Mouse (Mus musculus) spleen, adult 2 months (tissue): ENCODE measurements around the gene Thada. TPM values are rescaled to one million over a fixed set of nuclear protein-coding genes. Genes with fewer than 3 reads are reported as not detected.

Experiments
- DNase-seq, 2 experiments: peaks; one replicate each; pipeline versions ENCODE4 v3.0.0 to v3.0.0-alpha.2; 2012 to 2021; ENCODE audit warnings: low spot score in 2 of 2, low read depth in 1 of 2
- H3K27ac ChIP-seq: fragments of 200-500 bp; 2 replicates; pipeline ENCODE4 v1.5.1; 2012; ENCODE audit warnings: low read length, inconsistent platforms; ENCODE audit not compliant: insufficient read depth
- H3K27me3 ChIP-seq: fragments of 200-500 bp; 2 replicates; pipeline ENCODE4 v1.6.1; 2012; ENCODE audit warnings: mild to moderate bottlenecking, moderate library complexity, low read length, inconsistent platforms; ENCODE audit not compliant: control insufficient read depth, insufficient read depth
- H3K36me3 ChIP-seq: fragments of 200-500 bp; 2 replicates; pipeline ENCODE4 v1.6.1; 2012; ENCODE audit warnings: mild to moderate bottlenecking, low read length, inconsistent platforms; ENCODE audit not compliant: control insufficient read depth, insufficient read depth
- H3K4me1 ChIP-seq: fragments of 200-500 bp; 2 replicates; pipeline ENCODE4 v1.6.1; 2011; ENCODE audit warnings: inconsistent platforms; ENCODE audit not compliant: control insufficient read depth, insufficient read depth, insufficient read length
- H3K4me3 ChIP-seq: fragments of 200-500 bp; 2 replicates; pipeline ENCODE4 v1.5.1; 2011; ENCODE audit warnings: mild to moderate bottlenecking, inconsistent platforms; ENCODE audit not compliant: insufficient read depth, insufficient read length; ENCODE audit errors: extremely low read depth
- CTCF ChIP-seq: fragments of 200-500 bp; IDR thresholded peaks from 2 replicates; pipeline ENCODE4 v1.5.1; 2011; ENCODE audit warnings: mild to moderate bottlenecking, inconsistent platforms; ENCODE audit not compliant: insufficient read depth, insufficient read length, insufficient replicate concordance; ENCODE audit errors: extremely low read depth
- POLR2A ChIP-seq: fragments of 200-500 bp; IDR thresholded peaks from 2 replicates; pipeline ENCODE4 v1.6.1; 2011; ENCODE audit warnings: low read depth, low read length, inconsistent platforms
- WGBS: fragments of 180-500 bp; shearing (Covaris S2); methylation state at CpG from one replicate; pipeline ENCODE4 v1.1.7; 2018; 5-methylcytosine and 5-hydroxymethylcytosine counted together
- polyA plus RNA-seq: library from polyadenylated mRNA; depleted of rRNA; stranded (reverse); fragments of >200 nt; gene quantifications from 2 replicates; pipeline ENCODE4 v1.2.3, GENCODE M21; 2012

Thada gene
- polyA plus RNA-seq, 1 experiment: 17.2 TPM

DNA sequence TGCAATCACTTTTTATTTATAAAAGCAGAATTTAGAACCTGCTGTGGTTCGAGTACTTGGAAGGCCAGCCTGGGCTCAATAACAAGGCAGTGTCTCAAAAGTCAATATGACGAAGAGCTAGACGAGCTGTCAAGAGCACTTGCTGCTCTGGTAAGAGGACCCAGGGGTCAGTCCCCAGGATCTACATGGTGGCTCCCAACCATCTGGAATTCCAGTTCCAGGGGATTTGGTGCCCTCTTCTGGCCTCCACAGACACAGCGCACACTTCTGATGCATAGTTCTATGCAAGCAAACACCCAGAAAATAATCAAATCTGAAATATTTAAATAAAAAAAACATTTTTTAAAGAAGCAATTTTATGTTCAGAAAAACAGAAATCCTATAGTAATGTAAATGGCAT is 45.0 kb downstream of the Thada start:
- DNase-seq: no peak
- no peak overlapping the region for H3K4me3 ChIP-seq
- 97% methylated on average over 4 of the region's 4 CpGs for WGBS
- H3K36me3 ChIP-seq: peaks cover 6% of the 10 kb centered on the region
- no peaks in the 10 kb centered on the region for H3K27me3 ChIP-seq
- TF ChIP-seq CTCF: no peak
- TF ChIP-seq POLR2A: no peak
- peaks cover 8% of the 10 kb centered on the region; the same call in 1 of the 2 replicates for H3K4me1 ChIP-seq
- H3K27ac ChIP-seq: no peak overlapping the region

DNA sequence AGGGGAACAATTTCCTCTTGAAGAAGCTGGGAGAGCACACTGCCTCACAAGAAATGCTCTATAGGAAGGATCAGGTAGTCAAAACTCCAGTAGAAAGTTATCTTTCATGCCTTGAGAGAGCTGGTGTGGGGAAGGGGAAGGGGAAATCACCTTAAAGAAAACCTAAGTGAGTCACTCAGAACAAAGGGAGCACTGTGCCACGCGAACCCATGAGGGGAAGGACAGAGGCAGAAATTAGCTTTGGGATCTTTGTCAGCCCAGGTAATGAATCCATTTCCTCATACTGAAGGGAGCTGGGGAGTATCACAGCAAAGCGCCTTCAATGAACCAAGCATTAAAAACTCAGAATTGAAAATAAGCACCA is 45.7 kb downstream of the Thada start:
- WGBS: 71% methylated on average over 3 of the region's 3 CpGs
- no peak for DNase-seq
- Histone ChIP-seq H3K27me3 (no peaks in the 10 kb centered on the region), H3K27ac (peak overlapping the region; percentile 69), H3K36me3 (peaks cover 9% of the 10 kb centered on the region), H3K4me1 (peaks cover 8% of the 10 kb centered on the region; the same call in 1 of the 2 replicates), H3K4me3 (no peak overlapping the region)
- no peak for TF ChIP-seq POLR2A
- TF ChIP-seq CTCF: no peak

DNA sequence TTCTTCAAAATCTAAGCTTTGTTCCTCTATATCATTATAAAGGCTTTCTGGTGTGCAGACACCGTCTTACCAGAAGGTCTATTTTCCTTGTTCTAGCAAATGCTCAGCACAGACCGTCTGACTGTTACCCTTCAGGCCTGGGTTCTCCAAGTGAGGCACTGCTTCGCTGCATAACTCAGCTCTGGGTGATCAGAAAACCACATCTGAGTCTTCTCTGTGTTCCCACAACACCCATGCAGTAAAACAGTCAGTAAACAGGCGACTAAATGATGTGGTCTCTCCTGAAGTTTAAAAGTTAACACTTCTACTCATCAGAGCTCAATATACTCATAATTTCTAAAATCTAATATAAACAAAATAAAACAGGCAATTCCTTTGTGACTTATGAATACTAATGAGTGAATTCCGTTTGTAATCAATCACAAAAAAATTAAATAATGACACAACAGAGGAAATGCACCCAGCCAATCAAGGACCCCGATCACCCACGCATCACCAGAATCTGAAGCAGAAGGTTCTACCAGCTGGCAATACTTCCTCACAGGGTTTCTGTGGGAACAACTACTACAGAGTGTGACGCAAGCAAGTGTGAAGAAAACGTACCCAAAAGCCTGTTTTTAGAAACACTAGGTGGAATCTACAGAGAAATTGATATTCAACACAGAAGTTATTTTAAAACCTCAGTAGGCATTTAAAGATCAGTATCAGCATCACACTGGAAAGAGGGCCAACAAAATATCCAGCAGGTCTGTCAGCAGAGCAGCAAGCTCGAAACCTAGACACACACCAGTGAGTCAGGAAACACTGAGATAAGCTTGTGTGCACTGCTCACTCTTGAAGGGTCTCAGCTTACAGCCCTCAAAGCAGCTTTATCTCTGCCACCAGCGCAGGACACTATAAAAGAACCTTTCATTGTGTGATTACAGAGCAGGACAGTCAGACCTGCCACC is 46.4 kb downstream of the Thada start:
- 46% methylated on average over 11 of the region's 11 CpGs for WGBS
- TF ChIP-seq CTCF (no peak), POLR2A (no peak)
- H3K27me3 ChIP-seq: no peaks in the 10 kb centered on the region
- H3K27ac ChIP-seq: peak overlapping the region; percentile 69
- H3K4me1 ChIP-seq: peaks cover 8% of the 10 kb centered on the region; the same call in 1 of the 2 replicates
- H3K4me3 ChIP-seq: no peak overlapping the region
- peak in 1 of 2 experiments; percentile 70 for DNase-seq
- H3K36me3 ChIP-seq: peaks cover 7% of the 10 kb centered on the region

- no peak for TF ChIP-seq POLR2A
- TF ChIP-seq CTCF: no peak
- Histone ChIP-seq H3K4me1 (peaks cover 8% of the 10 kb centered on the region; the same call in 1 of the 2 replicates), H3K4me3 (no peak overlapping the region), H3K27ac (no peak overlapping the region), H3K36me3 (peaks cover 4% of the 10 kb centered on the region), H3K27me3 (no peaks in the 10 kb centered on the region)
- WGBS: 99% methylated on average over 3 of the region's 3 CpGs
- DNase-seq: no peak
Observed at GRCm38 (mm10) chr17:84415936-84416335, 50.1 kb downstream of the Thada start.

- no peaks in the 10 kb centered on the region; the same call in 1 of the 2 replicates for H3K36me3 ChIP-seq
- TF ChIP-seq POLR2A (no peak), CTCF (no peak)
- DNase-seq: no peak
- no peaks in the 10 kb centered on the region for H3K27me3 ChIP-seq
- H3K4me3 ChIP-seq: no peak overlapping the region
- no peaks in the 10 kb centered on the region; the same call in 1 of the 2 replicates for H3K4me1 ChIP-seq
- 73% methylated on average over 1 of the region's 1 CpGs for WGBS
- no peak overlapping the region for H3K27ac ChIP-seq
Observed at GRCm38 (mm10) chr17:84408731-84409130, 57.3 kb downstream of the Thada start.

GRCm38 (mm10) chr17:84405616-84406015 is 60.4 kb downstream of the Thada start:
- DNase-seq: no peak

More at GRCm38 (mm10) chr17:84405616-84406015, 60.4 kb downstream of the Thada start:
- no peaks in the 10 kb centered on the region; the same call in 1 of the 2 replicates for H3K4me1 ChIP-seq
- TF ChIP-seq CTCF: no peak
- no peak for TF ChIP-seq POLR2A
- no peak overlapping the region for H3K27ac ChIP-seq
- H3K36me3 ChIP-seq: no peaks in the 10 kb centered on the region
- no peaks in the 10 kb centered on the region for H3K27me3 ChIP-seq
- H3K4me3 ChIP-seq: no peak overlapping the region
- 85% methylated on average over 6 of the region's 6 CpGs for WGBS
